Mouse (Mus musculus): ENCODE measurements around the gene Bud13. TPM values are rescaled to one million over a fixed set of nuclear protein-coding genes. Genes with fewer than 3 reads are reported as not detected.
"Not testable (repeated sequence)": the region's sequence is repeated elsewhere in the genome, so short reads cannot be mapped to it uniquely, and the experiment has no call there.

Gene Bud13
- total RNA-seq, 1 experiment, result 21.6 TPM

GRCm38 (mm10) chr9:46316388-46316787, 33.6 kb downstream of the Bud13 start:
- Histone ChIP-seq H3K27ac (ENCODE audit: insufficient read depth, low read depth, low read length, poor library complexity, severe bottlenecking) (no peak overlapping the region), H3K9ac (ENCODE audit: insufficient read depth, low read depth, low read length, poor library complexity, severe bottlenecking) (no peak overlapping the region), H3K9me3 (ENCODE audit: control insufficient read depth, insufficient read depth, low read depth, low read length) (no peaks in the 10 kb centered on the region), H3K4me3 (ENCODE audit: insufficient read depth in 1 of 2, low read depth in 1 of 2, low read length in 2 of 2, poor library complexity in 1 of 2, severe bottlenecking in 1 of 2) (no peak overlapping the region), H3K36me3 (ENCODE audit: control insufficient read depth, insufficient read depth, low read length, poor library complexity, severe bottlenecking) (no peaks in the 10 kb centered on the region), H3K4me1 (ENCODE audit: control insufficient read depth in 2 of 2, insufficient read depth in 2 of 2, low read length in 2 of 2, poor library complexity in 1 of 2) (no peaks in the 10 kb centered on the region)
- in situ Hi-C loops (cut with MboI; ENCODE audit: low sequenced_read_pairs in 2 of 2, unreplicated experiment in 2 of 2), result loop anchor here in 1 of 2 experiments (10.0 kb wide), 1 partner anchor 312 kb away; no protein-coding TSS in a partner anchor
- no peak for TF ChIP-seq MAFK (IDR thresholded peaks at IDR 0.05; ENCODE audit: insufficient read depth, low read depth, low read length)
- TF ChIP-seq CHD2 (IDR thresholded peaks at IDR 0.05; ENCODE audit: low read depth, low read length), result no peak
- TF ChIP-seq HCFC1 (IDR thresholded peaks at IDR 0.05; ENCODE audit: borderline replicate concordance, insufficient read depth, low read length), result no peak
- TF ChIP-seq ZC3H11A (IDR thresholded peaks at IDR 0.05; ENCODE audit: borderline replicate concordance, low read depth, low read length), result no peak
- TF ChIP-seq ZNF384 (IDR thresholded peaks at IDR 0.05; ENCODE audit: low read depth, low read length), result no peak
- DNase-seq (ENCODE audit: low read depth, low spot score), result no peak

- Histone ChIP-seq H3K9me3 (ENCODE audit: control insufficient read depth, insufficient read depth, low read depth, low read length) (no peaks in the 10 kb centered on the region), H3K4me3 (ENCODE audit: insufficient read depth in 1 of 2, low read depth in 1 of 2, low read length in 2 of 2, poor library complexity in 1 of 2, severe bottlenecking in 1 of 2) (no peak overlapping the region), H3K36me3 (ENCODE audit: control insufficient read depth, insufficient read depth, low read length, poor library complexity, severe bottlenecking) (no peaks in the 10 kb centered on the region), H3K4me1 (ENCODE audit: control insufficient read depth in 2 of 2, insufficient read depth in 2 of 2, low read length in 2 of 2, poor library complexity in 1 of 2) (no peaks in the 10 kb centered on the region), H3K9ac (ENCODE audit: insufficient read depth, low read depth, low read length, poor library complexity, severe bottlenecking) (no peak overlapping the region), H3K27ac (ENCODE audit: insufficient read depth, low read depth, low read length, poor library complexity, severe bottlenecking) (no peak overlapping the region)
- in situ Hi-C loops (cut with MboI; ENCODE audit: low sequenced_read_pairs in 2 of 2, unreplicated experiment in 2 of 2), result loop anchor here in 1 of 2 experiments (10.0 kb wide), 1 partner anchor 312 kb away; no protein-coding TSS in a partner anchor
- TF ChIP-seq ZC3H11A (IDR thresholded peaks at IDR 0.05; ENCODE audit: borderline replicate concordance, low read depth, low read length) (no peak), HCFC1 (IDR thresholded peaks at IDR 0.05; ENCODE audit: borderline replicate concordance, insufficient read depth, low read length) (no peak), MAFK (IDR thresholded peaks at IDR 0.05; ENCODE audit: insufficient read depth, low read depth, low read length) (no peak), CHD2 (IDR thresholded peaks at IDR 0.05; ENCODE audit: low read depth, low read length) (no peak), ZNF384 (IDR thresholded peaks at IDR 0.05; ENCODE audit: low read depth, low read length) (no peak)
- DNase-seq (ENCODE audit: low read depth, low spot score), result no peak
These were observed 34.1 kb downstream of the Bud13 start for GRCm38 (mm10) chr9:46316909-46317308.

GRCm38 (mm10) chr9:46317957-46318356, 35.1 kb downstream of the Bud13 start:
- TF ChIP-seq ZNF384 (IDR thresholded peaks at IDR 0.05; ENCODE audit: low read depth, low read length) (no peak), ZC3H11A (IDR thresholded peaks at IDR 0.05; ENCODE audit: borderline replicate concordance, low read depth, low read length) (0 out of 2 replicates have a peak, but pooled peaks have one; percentile 20)
- in situ Hi-C loops (cut with MboI; ENCODE audit: low sequenced_read_pairs in 2 of 2, unreplicated experiment in 2 of 2), result loop anchor here in 1 of 2 experiments (10.0 kb wide), 1 partner anchor 313 kb away; no protein-coding TSS in a partner anchor
- no peaks in the 10 kb centered on the region for H3K36me3 ChIP-seq (ENCODE audit: control insufficient read depth, insufficient read depth, low read length, poor library complexity, severe bottlenecking)

GRCm38 (mm10) chr9:46319886-46320285, 37.1 kb downstream of the Bud13 start, which contains the start of gene 4931429L15Rik:
Gene 4931429L15Rik, minus strand, starts transcription at chr9:46319986.
- in situ Hi-C loops (cut with MboI; ENCODE audit: low sequenced_read_pairs in 2 of 2, unreplicated experiment in 2 of 2), result loop anchor here in 1 of 2 experiments (10.0 kb wide), 1 partner anchor 315 kb away; no protein-coding TSS in a partner anchor

More at GRCm38 (mm10) chr9:46317957-46318356, 35.1 kb downstream of the Bud13 start:
- Histone ChIP-seq H3K4me3 (ENCODE audit: insufficient read depth in 1 of 2, low read depth in 1 of 2, low read length in 2 of 2, poor library complexity in 1 of 2, severe bottlenecking in 1 of 2) (no peak overlapping the region), H3K4me1 (ENCODE audit: control insufficient read depth in 2 of 2, insufficient read depth in 2 of 2, low read length in 2 of 2, poor library complexity in 1 of 2) (no peaks in the 10 kb centered on the region), H3K9me3 (ENCODE audit: control insufficient read depth, insufficient read depth, low read depth, low read length) (no peaks in the 10 kb centered on the region), H3K27ac (ENCODE audit: insufficient read depth, low read depth, low read length, poor library complexity, severe bottlenecking) (no peak overlapping the region), H3K9ac (ENCODE audit: insufficient read depth, low read depth, low read length, poor library complexity, severe bottlenecking) (no peak overlapping the region)
- DNase-seq (ENCODE audit: low read depth, low spot score), result no peak

GRCm38 (mm10) chr9:46320461-46320860, 37.7 kb downstream of the Bud13 start:
- Histone ChIP-seq H3K36me3 (ENCODE audit: control insufficient read depth, insufficient read depth, low read length, poor library complexity, severe bottlenecking) (no peaks in the 10 kb centered on the region), H3K4me1 (ENCODE audit: control insufficient read depth in 2 of 2, insufficient read depth in 2 of 2, low read length in 2 of 2, poor library complexity in 1 of 2) (peaks cover 0 to 2% of the 10 kb centered on the region in 2 experiments; a peak in 1 of 4 replicates), H3K27ac (ENCODE audit: insufficient read depth, low read depth, low read length, poor library complexity, severe bottlenecking) (no peak overlapping the region), H3K9ac (ENCODE audit: insufficient read depth, low read depth, low read length, poor library complexity, severe bottlenecking) (no peak overlapping the region), H3K9me3 (ENCODE audit: control insufficient read depth, insufficient read depth, low read depth, low read length) (no peaks in the 10 kb centered on the region), H3K4me3 (ENCODE audit: insufficient read depth in 1 of 2, low read depth in 1 of 2, low read length in 2 of 2, poor library complexity in 1 of 2, severe bottlenecking in 1 of 2) (no peak overlapping the region)
- in situ Hi-C loops (cut with MboI; ENCODE audit: low sequenced_read_pairs in 2 of 2, unreplicated experiment in 2 of 2), result no loop called here
- DNase-seq (ENCODE audit: low read depth, low spot score), result no peak
- TF ChIP-seq HCFC1 (IDR thresholded peaks at IDR 0.05; ENCODE audit: borderline replicate concordance, insufficient read depth, low read length) (no peak), ZNF384 (IDR thresholded peaks at IDR 0.05; ENCODE audit: low read depth, low read length) (no peak), CHD2 (IDR thresholded peaks at IDR 0.05; ENCODE audit: low read depth, low read length) (no peak), ZC3H11A (IDR thresholded peaks at IDR 0.05; ENCODE audit: borderline replicate concordance, low read depth, low read length) (no peak), MAFK (IDR thresholded peaks at IDR 0.05; ENCODE audit: insufficient read depth, low read depth, low read length) (no peak)

More at GRCm38 (mm10) chr9:46319886-46320285, 37.1 kb downstream of the Bud13 start, which contains the start of gene 4931429L15Rik:
- H3K9me3 ChIP-seq (ENCODE audit: control insufficient read depth, insufficient read depth, low read depth, low read length); H3K27ac ChIP-seq (ENCODE audit: insufficient read depth, low read depth, low read length, poor library complexity, severe bottlenecking); H3K36me3 ChIP-seq (ENCODE audit: control insufficient read depth, insufficient read depth, low read length, poor library complexity, severe bottlenecking); H3K4me3 ChIP-seq (ENCODE audit: insufficient read depth in 1 of 2, low read depth in 1 of 2, low read length in 2 of 2, poor library complexity in 1 of 2, severe bottlenecking in 1 of 2); H3K9ac ChIP-seq (ENCODE audit: insufficient read depth, low read depth, low read length, poor library complexity, severe bottlenecking); H3K4me1 ChIP-seq (ENCODE audit: control insufficient read depth in 2 of 2, insufficient read depth in 2 of 2, low read length in 2 of 2, poor library complexity in 1 of 2); DNase-seq (ENCODE audit: low read depth, low spot score): not testable (repeated sequence)

Measured in ES-E14 (cell line).